ENCODE assay signal across 21 mouse cellular contexts in the genomic region with DNA sequence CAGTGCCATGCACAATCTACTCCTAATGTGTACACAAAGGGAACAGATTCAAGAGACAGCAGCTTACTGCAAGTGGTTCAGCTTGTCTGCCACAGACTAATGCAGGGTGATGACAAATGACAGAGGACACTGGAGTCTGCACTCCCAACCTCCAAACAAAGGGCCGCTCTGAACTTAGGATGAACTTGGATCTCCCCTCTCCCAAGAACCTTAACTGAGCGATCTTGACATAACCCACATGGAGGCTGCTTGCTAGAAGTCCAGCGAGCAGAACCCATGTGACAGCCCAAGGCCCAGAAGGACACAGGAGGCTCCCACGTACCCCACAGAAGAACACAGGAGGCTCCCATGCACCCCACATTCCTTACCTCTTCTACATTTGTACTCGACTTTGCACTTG. TPM values are rescaled to one million over a fixed set of nuclear protein-coding genes. Genes with fewer than 3 reads are reported as not detected.
DNase-seq lines count a peak whose midpoint lies in the region; ATAC-seq and TF ChIP-seq lines count a peak whose summit lies in the region.
"Had no signal": no experiment of that assay in that cellular context is flagged by ENCODE, and none has a peak within 500 bp of the region (broad histone marks: within the 10 kb centered on the region; RNA-seq: fewer than 3 reads in every experiment).

No protein-coding gene starts in this region.

- peak; percentile 39 for DNase-seq in embryo, embryonic 10 days (ENCODE audit: low spot score)
- no peak for DNase-seq in embryo, embryonic 9.5 days (ENCODE audit: extremely low spot score)
- DNase-seq in hindbrain, embryonic 11.5 days (ENCODE audit: low spot score) = peak; percentile 14
- no peak for DNase-seq in hindbrain, postnatal 0 days (ENCODE audit: low spot score)
- DNase-seq in lung, adult 18-20 months = no peak
- DNase-seq in liver = no peak
- DNase-seq: adrenal gland, adult 2 months; cerebellum, adult 9-10 months; gastrocnemius, postnatal 36 days; liver, embryonic 13.5 days; right cerebral cortex, postnatal 14 days; spleen, adult 18-20 months; thymus, adult 2 months had no signal

- peaks cover 1% of the 10 kb centered on the region; the same call in 1 of the 2 replicates for H3K4me1 ChIP-seq in hindbrain, embryonic 11.5 days (replicated peaks; ENCODE audit: control insufficient read depth, insufficient read depth, low read length)
- no peaks in the 10 kb centered on the region for H3K4me1 ChIP-seq in hindbrain, postnatal 0 days (ENCODE audit: insufficient read depth, low read length)
- no peaks in the 10 kb centered on the region for H3K4me1 ChIP-seq in lung, embryonic 15.5 days
- 0 out of 2 replicates have a peak, but pooled peaks cover 4% of the 10 kb centered on the region for H3K4me1 ChIP-seq in stomach, embryonic 15.5 days
- H3K4me1 ChIP-seq: embryonic facial prominence, embryonic 15.5 days; hindbrain, embryonic 12.5 days; midbrain, embryonic 13.5 days; neural tube, embryonic 15.5 days had no signal

- ATAC-seq in hindbrain, embryonic 11.5 days (ENCODE audit: low FRiP score) = no peak
- no peak for ATAC-seq in hindbrain, postnatal 0 days
- peak; percentile 31; the same call in 1 of the 2 replicates for ATAC-seq in lung, embryonic 15.5 days (ENCODE audit: borderline replicate concordance, extremely low read depth, low FRiP score, low TSS enrichment)
- ATAC-seq in stomach, embryonic 15.5 days (ENCODE audit: insufficient read depth, low FRiP score, low read depth) = peak; percentile 18; the same call in 1 of the 2 replicates
- ATAC-seq: forebrain, embryonic 16.5 days; inflammation-experienced regulatory T-cells, adult 6 months; midbrain, embryonic 13.5 days had no signal

- H3K4me2 ChIP-seq in hindbrain, embryonic 11.5 days (replicated peaks; ENCODE audit: low read depth, low read length) = no peak overlapping the region
- H3K4me2 ChIP-seq in hindbrain, postnatal 0 days (ENCODE audit: low read depth, low read length) = no peak overlapping the region
- no peak overlapping the region for H3K4me2 ChIP-seq in lung, embryonic 15.5 days
- no peak overlapping the region for H3K4me2 ChIP-seq in stomach, embryonic 15.5 days
- H3K4me2 ChIP-seq: embryonic facial prominence, embryonic 15.5 days; hindbrain, embryonic 12.5 days; liver, embryonic 13.5 days; midbrain, embryonic 13.5 days; neural tube, embryonic 15.5 days had no signal

- no peaks in the 10 kb centered on the region for H3K9me3 ChIP-seq in hindbrain, embryonic 11.5 days (ENCODE audit: control insufficient read depth, low read length)
- H3K9me3 ChIP-seq in hindbrain, postnatal 0 days (ENCODE audit: low read length) = no peaks in the 10 kb centered on the region
- H3K9me3 ChIP-seq in lung, embryonic 15.5 days = no peaks in the 10 kb centered on the region
- no peaks in the 10 kb centered on the region for H3K9me3 ChIP-seq in stomach, embryonic 15.5 days
- H3K9me3 ChIP-seq: embryonic facial prominence, embryonic 15.5 days; hindbrain, embryonic 12.5 days; liver, embryonic 13.5 days; midbrain, embryonic 13.5 days; neural tube, embryonic 15.5 days had no signal

- 82% methylated on average over 5 of the region's 5 CpGs for WGBS in hindbrain, embryonic 11.5 days
- 71% methylated on average over 5 of the region's 5 CpGs for WGBS in hindbrain, postnatal 0 days
- 34% methylated on average over 5 of the region's 5 CpGs for WGBS in lung, embryonic 15.5 days
- WGBS in stomach, embryonic 15.5 days = 33% methylated on average over 5 of the region's 5 CpGs

- H3K27me3 ChIP-seq in hindbrain, embryonic 11.5 days (ENCODE audit: control insufficient read depth, insufficient read depth, low read length) = no peaks in the 10 kb centered on the region
- no peaks in the 10 kb centered on the region for H3K27me3 ChIP-seq in hindbrain, postnatal 0 days (ENCODE audit: insufficient read depth, low read length)
- H3K27me3 ChIP-seq in lung, embryonic 15.5 days = no peaks in the 10 kb centered on the region
- H3K27me3 ChIP-seq in stomach, embryonic 15.5 days (replicated peaks) = no peaks in the 10 kb centered on the region
- H3K27me3 ChIP-seq: embryonic facial prominence, embryonic 15.5 days; hindbrain, embryonic 12.5 days; liver, embryonic 13.5 days; midbrain, embryonic 13.5 days; neural tube, embryonic 15.5 days had no signal

- no peak overlapping the region for H3K27ac ChIP-seq in hindbrain, embryonic 11.5 days (ENCODE audit: low read depth, low read length)
- no peak overlapping the region for H3K27ac ChIP-seq in hindbrain, postnatal 0 days
- no peak overlapping the region for H3K27ac ChIP-seq in lung, embryonic 15.5 days
- H3K27ac ChIP-seq in stomach, embryonic 15.5 days = peak overlapping the region; percentile 42; the same call in 1 of the 2 replicates
- H3K27ac ChIP-seq: embryonic facial prominence, embryonic 15.5 days; hindbrain, embryonic 12.5 days; liver, embryonic 13.5 days; midbrain, embryonic 13.5 days; neural tube, embryonic 15.5 days had no signal

- no peak overlapping the region for H3K9ac ChIP-seq in hindbrain, embryonic 11.5 days (ENCODE audit: low read depth, low read length)
- H3K9ac ChIP-seq in hindbrain, postnatal 0 days (replicated peaks; ENCODE audit: low read length) = no peak overlapping the region
- no peak overlapping the region for H3K9ac ChIP-seq in lung, embryonic 15.5 days
- H3K9ac ChIP-seq in stomach, embryonic 15.5 days = no peak overlapping the region
- H3K9ac ChIP-seq: embryonic facial prominence, embryonic 15.5 days; hindbrain, embryonic 12.5 days; liver, embryonic 13.5 days; midbrain, embryonic 13.5 days; neural tube, embryonic 15.5 days had no signal

- no peak overlapping the region for H3K4me3 ChIP-seq in hindbrain, embryonic 11.5 days (ENCODE audit: low read depth, low read length)
- no peak overlapping the region for H3K4me3 ChIP-seq in hindbrain, postnatal 0 days (ENCODE audit: low read length)
- no peak overlapping the region for H3K4me3 ChIP-seq in lung, embryonic 15.5 days
- no peak overlapping the region for H3K4me3 ChIP-seq in stomach, embryonic 15.5 days (replicated peaks)
- H3K4me3 ChIP-seq: embryonic facial prominence, embryonic 15.5 days; hindbrain, embryonic 12.5 days; liver, embryonic 13.5 days; midbrain, embryonic 13.5 days; neural tube, embryonic 15.5 days had no signal

- TF ChIP-seq CTCF in hindbrain, postnatal 0 days (IDR thresholded peaks at IDR 0.05; ENCODE audit: low read depth) = no peak

- H3K36me3 ChIP-seq in hindbrain, embryonic 11.5 days (ENCODE audit: control insufficient read depth, insufficient read depth, low read length) = no peaks in the 10 kb centered on the region
- H3K36me3 ChIP-seq in hindbrain, postnatal 0 days (ENCODE audit: insufficient read depth, low read length) = peaks cover 21% of the 10 kb centered on the region
- H3K36me3 ChIP-seq in lung, embryonic 15.5 days = peaks cover 9% of the 10 kb centered on the region; the same call in 1 of the 2 replicates
- H3K36me3 ChIP-seq in stomach, embryonic 15.5 days = 0 out of 2 replicates have a peak, but pooled peaks cover 9% of the 10 kb centered on the region

RNA-seq across cellular contexts. Expression of gene Aph1c, which starts 16.4 kb away (rescaled TPM):
- polyA plus RNA-seq in hindbrain, embryonic 11.5 days (2014; fragmentation: Nextera tagmentation; extraction: Ambion mirVana) = 1.1 and 2.9 TPM in 2 replicates
- total RNA-seq in hindbrain, postnatal 0 days (2014; rRNA removed) = 2.1 and 3.1 TPM in 2 replicates
- 5.3 and 6.3 TPM in 2 replicates for polyA plus RNA-seq in hindbrain, postnatal 0 days (2015; fragmentation: Nextera tagmentation; extraction: Ambion mirVana)
- 3.5 and 5.3 TPM in 2 replicates for polyA plus RNA-seq in lung, embryonic 15.5 days (2015; fragmentation: Nextera tagmentation; extraction: Ambion mirVana)
- polyA plus RNA-seq in stomach, embryonic 15.5 days (2015; fragmentation: Nextera tagmentation; extraction: Ambion mirVana) = 5.1 and 5.7 TPM in 2 replicates

RNA-seq across cellular contexts. Expression of gene Gm10647, which starts 54.1 kb away (rescaled TPM):
- polyA plus RNA-seq in hindbrain, embryonic 11.5 days (2014; fragmentation: Nextera tagmentation; extraction: Ambion mirVana) = 0.31 and 0.34 TPM in 2 replicates
- 0.29 and 0.99 TPM in 2 replicates for total RNA-seq in hindbrain, postnatal 0 days (2014; rRNA removed)
- 0.45 and 0.55 TPM in 2 replicates for polyA plus RNA-seq in hindbrain, postnatal 0 days (2015; fragmentation: Nextera tagmentation; extraction: Ambion mirVana)
- polyA plus RNA-seq in lung, embryonic 15.5 days (2015; fragmentation: Nextera tagmentation; extraction: Ambion mirVana) = 0.44 and 0.92 TPM in 2 replicates
- polyA plus RNA-seq in stomach, embryonic 15.5 days (2015; fragmentation: Nextera tagmentation; extraction: Ambion mirVana) = 0.80 and 1.0 TPM in 2 replicates
- total RNA-seq: gastrocnemius, postnatal 36 days had no signal
- polyA plus RNA-seq: adrenal gland, adult 2 months; inflammation-experienced regulatory T-cells, adult 6 months had no signal

RNA-seq across cellular contexts. Expression of gene Aph1b, which starts 55.7 kb away (rescaled TPM):
- 16.7 and 20.4 TPM in 2 replicates for polyA plus RNA-seq in hindbrain, embryonic 11.5 days (2014; fragmentation: Nextera tagmentation; extraction: Ambion mirVana)
- total RNA-seq in hindbrain, postnatal 0 days (2014; rRNA removed) = 26.5 and 26.8 TPM in 2 replicates
- 15.1 and 15.6 TPM in 2 replicates for polyA plus RNA-seq in hindbrain, postnatal 0 days (2015; fragmentation: Nextera tagmentation; extraction: Ambion mirVana)
- 6.4 and 8.2 TPM in 2 replicates for polyA plus RNA-seq in lung, embryonic 15.5 days (2015; fragmentation: Nextera tagmentation; extraction: Ambion mirVana)
- polyA plus RNA-seq in stomach, embryonic 15.5 days (2015; fragmentation: Nextera tagmentation; extraction: Ambion mirVana) = 8.4 and 9.1 TPM in 2 replicates

Comparison
In these comparisons a context has a peak if more than half of its experiments do, and no peak if none do; other contexts are left out.
1. DNase-seq: peak in embryo, embryonic 10 days (single experiment) and hindbrain, embryonic 11.5 days (single experiment); none in embryo, embryonic 9.5 days (single experiment), hindbrain, postnatal 0 days (single experiment), lung, adult 18-20 months (0 of 2) and liver (single experiment).
2. ATAC-seq: peak in lung, embryonic 15.5 days (single experiment) and stomach, embryonic 15.5 days (single experiment); none in hindbrain, embryonic 11.5 days (single experiment) and hindbrain, postnatal 0 days (single experiment).